Mouse (Mus musculus): ENCODE results near the gene Tbc1d32. TPM values are rescaled to one million over a fixed set of nuclear protein-coding genes. Genes with fewer than 3 reads are reported as not detected.

Tbc1d32 gene
- total RNA-seq (2014; rRNA removed), result 3.0 and 5.3 TPM in 2 replicates
- 2.5 and 2.7 TPM in 2 replicates for polyA plus RNA-seq (2015; fragmentation: Nextera tagmentation; extraction: Ambion mirVana)

- peak within 1 kb of the TSS; percentile 60 for H3K9ac ChIP-seq (replicated peaks; ENCODE audit: low read length)
- H3K36me3 ChIP-seq (ENCODE audit: insufficient read depth, low read length), result no peaks in the 10 kb centered on the region
- H3K27me3 ChIP-seq (ENCODE audit: insufficient read depth, low read length), result no peaks in the 10 kb centered on the region
- ATAC-seq, result peak; percentile 99
- H3K4me1 ChIP-seq (ENCODE audit: insufficient read depth, low read length), result 0 out of 2 replicates have a peak, but pooled peaks cover 3% of the 10 kb centered on the region
- no peaks in the 10 kb centered on the region for H3K9me3 ChIP-seq (ENCODE audit: low read length)
- peak; percentile 97 for DNase-seq (ENCODE audit: low spot score)
- H3K4me2 ChIP-seq (ENCODE audit: low read depth, low read length), result peak within 1 kb of the TSS; percentile 68
- no peak; the same call in 1 of the 2 replicates for TF ChIP-seq CTCF (IDR thresholded peaks at IDR 0.05; ENCODE audit: low read depth)
- 3% methylated on average over 42 of the region's 42 CpGs for WGBS
- H3K27ac ChIP-seq, result peak within 1 kb of the TSS; percentile 91
- H3K4me3 ChIP-seq (ENCODE audit: low read length), result peak within 1 kb of the TSS; percentile 53
Measured at GRCm38 (mm10) chr10:56228568-56229209, at the start of gene Tbc1d32. TSS of gene Tbc1d32 (minus strand) at chr10:56228689.

GRCm38 (mm10) chr10:56227771-56228275 lies 666 bp downstream of the Tbc1d32 start:
- peak overlapping the region; percentile 60 for H3K9ac ChIP-seq (replicated peaks; ENCODE audit: low read length)
- DNase-seq (ENCODE audit: low spot score) (no peak), ATAC-seq (no peak)
- H3K4me3 ChIP-seq (ENCODE audit: low read length), result peak overlapping the region; percentile 53
- TF ChIP-seq CTCF (IDR thresholded peaks at IDR 0.05; ENCODE audit: low read depth), result no peak
- H3K27ac ChIP-seq, result peak overlapping the region; percentile 91
- peak overlapping the region; percentile 68 for H3K4me2 ChIP-seq (ENCODE audit: low read depth, low read length)
- H3K9me3 ChIP-seq (ENCODE audit: low read length), result no peaks in the 10 kb centered on the region
- 0 out of 2 replicates have a peak, but pooled peaks cover 3% of the 10 kb centered on the region for H3K4me1 ChIP-seq (ENCODE audit: insufficient read depth, low read length)
- H3K36me3 ChIP-seq (ENCODE audit: insufficient read depth, low read length), result no peaks in the 10 kb centered on the region
- H3K27me3 ChIP-seq (ENCODE audit: insufficient read depth, low read length), result no peaks in the 10 kb centered on the region
- 76% methylated on average over 8 of the region's 8 CpGs for WGBS

GRCm38 (mm10) chr10:56215797-56216196 lies 12.7 kb downstream of the Tbc1d32 start:
- Histone ChIP-seq H3K4me3 (ENCODE audit: low read length) (no peak overlapping the region), H3K4me2 (ENCODE audit: low read depth, low read length) (no peak overlapping the region), H3K27me3 (ENCODE audit: insufficient read depth, low read length) (no peaks in the 10 kb centered on the region), H3K27ac (no peak overlapping the region), H3K9ac (replicated peaks; ENCODE audit: low read length) (no peak overlapping the region), H3K4me1 (ENCODE audit: insufficient read depth, low read length) (no peaks in the 10 kb centered on the region), H3K36me3 (ENCODE audit: insufficient read depth, low read length) (no peaks in the 10 kb centered on the region), H3K9me3 (ENCODE audit: low read length) (no peaks in the 10 kb centered on the region)
- WGBS, result 66% methylated on average over 3 of the region's 3 CpGs
- DNase-seq (ENCODE audit: low spot score), result no peak
- no peak for ATAC-seq
- no peak for TF ChIP-seq CTCF (IDR thresholded peaks at IDR 0.05; ENCODE audit: low read depth)

- Histone ChIP-seq H3K4me2 (ENCODE audit: low read depth, low read length) (no peak overlapping the region), H3K4me3 (ENCODE audit: low read length) (no peak overlapping the region), H3K36me3 (ENCODE audit: insufficient read depth, low read length) (no peaks in the 10 kb centered on the region), H3K9me3 (ENCODE audit: low read length) (no peaks in the 10 kb centered on the region), H3K27ac (no peak overlapping the region), H3K4me1 (ENCODE audit: insufficient read depth, low read length) (no peaks in the 10 kb centered on the region), H3K9ac (replicated peaks; ENCODE audit: low read length) (no peak overlapping the region), H3K27me3 (ENCODE audit: insufficient read depth, low read length) (no peaks in the 10 kb centered on the region)
- TF ChIP-seq CTCF (IDR thresholded peaks at IDR 0.05; ENCODE audit: low read depth), result no peak
- ATAC-seq, result no peak
- 100% methylated on average over 1 of the region's 1 CpGs for WGBS
- DNase-seq (ENCODE audit: low spot score), result no peak
Measured at GRCm38 (mm10) chr10:56210343-56210742, 18.1 kb downstream of the Tbc1d32 start.

- no peaks in the 10 kb centered on the region for H3K36me3 ChIP-seq (ENCODE audit: insufficient read depth, low read length)
- no peaks in the 10 kb centered on the region for H3K27me3 ChIP-seq (ENCODE audit: insufficient read depth, low read length)
- H3K9me3 ChIP-seq (ENCODE audit: low read length), result no peaks in the 10 kb centered on the region
- no peak overlapping the region for H3K4me2 ChIP-seq (ENCODE audit: low read depth, low read length)
- no peak for ATAC-seq
- H3K9ac ChIP-seq (replicated peaks; ENCODE audit: low read length), result no peak overlapping the region
- H3K27ac ChIP-seq, result no peak overlapping the region
- no peak for DNase-seq (ENCODE audit: low spot score)
- H3K4me1 ChIP-seq (ENCODE audit: insufficient read depth, low read length), result no peaks in the 10 kb centered on the region
- no peak for TF ChIP-seq CTCF (IDR thresholded peaks at IDR 0.05; ENCODE audit: low read depth)
- WGBS, result 89% methylated on average over 8 of the region's 8 CpGs
- no peak overlapping the region for H3K4me3 ChIP-seq (ENCODE audit: low read length)
Measured at GRCm38 (mm10) chr10:56206802-56207404, 21.6 kb downstream of the Tbc1d32 start.

- Histone ChIP-seq H3K27ac (no peak overlapping the region), H3K4me2 (ENCODE audit: low read depth, low read length) (no peak overlapping the region), H3K9me3 (ENCODE audit: low read length) (no peaks in the 10 kb centered on the region), H3K4me3 (ENCODE audit: low read length) (no peak overlapping the region), H3K4me1 (ENCODE audit: insufficient read depth, low read length) (no peaks in the 10 kb centered on the region), H3K36me3 (ENCODE audit: insufficient read depth, low read length) (no peaks in the 10 kb centered on the region), H3K27me3 (ENCODE audit: insufficient read depth, low read length) (no peaks in the 10 kb centered on the region), H3K9ac (replicated peaks; ENCODE audit: low read length) (no peak overlapping the region)
- WGBS, result 83% methylated on average over 2 of the region's 2 CpGs
- no peak for TF ChIP-seq CTCF (IDR thresholded peaks at IDR 0.05; ENCODE audit: low read depth)
- DNase-seq (ENCODE audit: low spot score), result no peak
- no peak for ATAC-seq
Measured at GRCm38 (mm10) chr10:56204348-56204747, 24.1 kb downstream of the Tbc1d32 start.

GRCm38 (mm10) chr10:56199902-56200301 lies 28.6 kb downstream of the Tbc1d32 start:
- Histone ChIP-seq H3K27me3 (ENCODE audit: insufficient read depth, low read length) (no peaks in the 10 kb centered on the region), H3K4me1 (ENCODE audit: insufficient read depth, low read length) (no peaks in the 10 kb centered on the region), H3K4me3 (ENCODE audit: low read length) (no peak overlapping the region), H3K36me3 (ENCODE audit: insufficient read depth, low read length) (no peaks in the 10 kb centered on the region), H3K9me3 (ENCODE audit: low read length) (no peaks in the 10 kb centered on the region), H3K27ac (no peak overlapping the region), H3K9ac (replicated peaks; ENCODE audit: low read length) (no peak overlapping the region), H3K4me2 (ENCODE audit: low read depth, low read length) (no peak overlapping the region)
- DNase-seq (ENCODE audit: low spot score) (no peak), ATAC-seq (no peak)
- no peak for TF ChIP-seq CTCF (IDR thresholded peaks at IDR 0.05; ENCODE audit: low read depth)
